Mouse (Mus musculus) macrophage (primary cell): ENCODE data around the gene Fam107b. TPM values are rescaled to one million over a fixed set of nuclear protein-coding genes. Genes with fewer than 3 reads are reported as not detected.

Source experiments
- H3K27ac ChIP-seq: fragments of 350-480 bp; formaldehyde crosslinking; 2 replicates; pipeline ENCODE4 v1.9.0; 2021
- H3K36me3 ChIP-seq: fragments of 350-480 bp; formaldehyde crosslinking; 2 replicates; pipeline ENCODE4 v1.9.0; 2021; ENCODE audit errors: inconsistent target
- H3K4me3 ChIP-seq: fragments of 350-480 bp; formaldehyde crosslinking; 2 replicates; pipeline ENCODE4 v1.9.0; 2021; ENCODE audit errors: inconsistent target
- H3K79me2 ChIP-seq: fragments of 350-480 bp; formaldehyde crosslinking; 2 replicates; pipeline ENCODE4 v1.9.0; 2021; ENCODE audit errors: inconsistent target
- WGBS: methylation state at CpG from one replicate; pipeline ENCODE4 v1.1.7; 2026; ENCODE audit warnings: inconsistent platforms; ENCODE audit not compliant: missing documents; 5-methylcytosine and 5-hydroxymethylcytosine counted together
- polyA plus RNA-seq: library from polyadenylated mRNA; stranded (reverse); fragments of 250-400 nt; gene quantifications from 3 replicates; pipeline ENCODE4 v1.2.4, GENCODE M21; 2018; ENCODE audit warnings: inconsistent platforms

The Fam107b gene
- polyA plus RNA-seq, 1 experiment from 2014 or later, result 33.9 TPM

GRCm38 (mm10) chr2:3740670-3741069, 170.4 kb downstream of the Fam107b start:
- H3K4me3 ChIP-seq, result no peak overlapping the region
- WGBS, result 95% methylated on average over 3 of the region's 4 CpGs
- H3K27ac ChIP-seq, result no peak overlapping the region
- H3K36me3 ChIP-seq, result no peaks in the 10 kb centered on the region
- H3K79me2 ChIP-seq, result peaks cover 99% of the 10 kb centered on the region

DNA sequence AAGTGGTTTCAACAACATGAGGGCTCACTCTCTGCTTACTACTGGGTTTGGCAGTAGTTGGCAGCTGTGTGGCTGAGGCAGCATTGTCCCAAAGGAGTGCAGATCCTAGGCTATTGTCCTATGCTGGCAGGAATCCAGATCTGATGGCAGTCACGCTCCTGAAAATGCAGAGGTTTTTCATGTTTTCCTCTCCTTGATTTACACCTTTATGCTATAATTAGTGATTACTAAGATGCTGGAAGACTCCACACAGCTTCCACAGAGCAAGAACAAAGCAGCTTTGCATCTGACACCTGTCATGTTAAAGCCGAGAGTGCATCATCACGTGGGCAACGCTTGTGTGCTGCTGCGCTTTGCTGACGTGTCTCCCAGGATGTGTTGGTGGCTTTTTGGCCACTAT, 172.2 kb downstream of the Fam107b start:
- 86% methylated on average over 6 of the region's 6 CpGs for WGBS
- no peaks in the 10 kb centered on the region for H3K36me3 ChIP-seq
- H3K27ac ChIP-seq, result no peak overlapping the region
- no peak overlapping the region for H3K4me3 ChIP-seq
- H3K79me2 ChIP-seq, result peaks cover 99% of the 10 kb centered on the region

DNA sequence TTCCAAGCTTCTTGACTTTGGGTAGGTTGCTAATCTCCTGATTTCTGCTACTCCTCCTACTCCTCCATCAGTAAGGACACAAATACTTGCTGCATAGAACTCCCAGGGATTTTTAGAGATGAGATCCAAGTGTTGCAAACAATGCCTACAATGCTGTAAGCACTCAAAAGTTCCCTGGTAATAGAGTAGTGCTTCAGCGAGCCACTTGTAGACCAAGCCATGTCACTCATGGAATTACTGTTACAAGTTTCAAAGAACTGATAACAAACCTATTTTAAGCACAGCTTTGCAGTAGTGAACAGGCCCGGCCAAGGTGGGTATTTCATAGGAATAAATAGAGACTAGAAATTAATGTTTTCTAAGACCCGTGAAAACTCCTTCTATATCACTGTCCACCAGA, 174.8 kb downstream of the Fam107b start:
- 80% methylated on average over 3 of the region's 3 CpGs for WGBS
- H3K4me3 ChIP-seq, result no peak overlapping the region
- peaks cover 99% of the 10 kb centered on the region for H3K79me2 ChIP-seq
- H3K27ac ChIP-seq, result no peak overlapping the region
- no peaks in the 10 kb centered on the region for H3K36me3 ChIP-seq

DNA sequence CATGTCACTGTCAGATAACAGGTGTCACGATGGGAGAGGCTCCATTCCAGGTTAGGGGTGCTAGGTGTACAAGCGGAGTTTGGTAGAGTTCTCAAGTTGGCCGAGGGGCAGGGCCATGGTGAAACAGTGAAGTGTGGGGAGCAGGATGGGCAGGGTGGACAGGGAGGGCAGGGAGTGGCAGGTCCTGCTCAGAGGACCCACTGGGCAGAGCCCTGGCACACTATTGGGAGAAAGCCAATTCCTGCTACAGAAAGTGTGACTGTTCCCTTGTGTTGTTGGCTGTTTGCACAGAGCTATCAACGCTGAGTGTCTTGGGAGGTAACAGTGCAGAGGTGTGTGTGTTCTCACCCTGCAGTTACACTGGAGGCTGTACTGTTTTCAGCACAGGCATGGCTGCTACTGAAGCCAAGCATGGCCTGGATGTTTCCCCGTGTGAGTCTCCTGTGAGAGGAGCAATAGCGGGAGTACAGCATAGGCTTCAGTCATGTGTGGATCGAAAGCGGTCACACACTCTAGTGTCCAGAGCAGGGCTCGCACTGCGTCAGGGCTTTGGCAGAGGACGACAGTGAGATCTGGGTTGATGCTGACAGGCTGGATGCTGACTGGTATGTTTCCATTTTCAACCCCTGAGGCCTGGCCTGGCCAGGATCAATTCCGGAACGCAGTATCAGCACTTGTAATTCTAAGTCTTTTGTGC, 175.8 kb downstream of the Fam107b start:
- WGBS, result 88% methylated on average over 13 of the region's 13 CpGs
- peaks cover 100% of the 10 kb centered on the region for H3K79me2 ChIP-seq
- H3K27ac ChIP-seq, result no peak overlapping the region
- H3K36me3 ChIP-seq, result no peaks in the 10 kb centered on the region
- H3K4me3 ChIP-seq, result no peak overlapping the region

GRCm38 (mm10) chr2:3748714-3749503, 178.6 kb downstream of the Fam107b start:
- WGBS, result 85% methylated on average over 11 of the region's 12 CpGs
- Histone ChIP-seq H3K36me3 (no peaks in the 10 kb centered on the region), H3K79me2 (peaks cover 100% of the 10 kb centered on the region; the same call in 1 of the 2 replicates), H3K27ac (no peak overlapping the region), H3K4me3 (no peak overlapping the region)

DNA sequence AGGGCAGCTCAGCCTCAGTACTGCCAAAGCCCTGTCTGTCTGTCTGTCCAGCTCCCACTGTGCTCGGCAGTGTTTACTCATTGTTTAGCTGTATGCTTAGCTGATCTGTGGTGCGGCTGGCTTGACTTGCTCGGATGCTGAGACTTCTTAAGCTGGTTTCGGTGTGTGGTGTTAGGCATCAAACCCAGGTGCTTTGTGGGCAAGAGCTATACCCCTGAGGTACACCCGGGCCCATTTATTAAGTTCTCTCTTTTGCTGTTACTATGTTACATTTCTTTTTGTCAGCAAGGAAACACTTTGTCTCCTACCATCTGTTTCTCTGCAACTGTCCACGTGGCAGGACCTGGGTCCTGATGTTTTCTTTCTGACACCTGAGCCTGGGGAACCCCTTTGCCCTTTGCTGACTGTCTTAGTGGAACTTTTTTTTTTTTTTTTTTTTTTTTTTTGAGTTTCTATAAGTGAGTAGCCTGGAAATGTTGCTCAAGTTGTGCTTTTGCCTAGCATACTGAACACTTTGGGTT, 179.3 kb downstream of the Fam107b start:
- Histone ChIP-seq H3K4me3 (no peak overlapping the region), H3K27ac (no peak overlapping the region), H3K79me2 (peaks cover 100% of the 10 kb centered on the region; the same call in 1 of the 2 replicates), H3K36me3 (no peaks in the 10 kb centered on the region)
- WGBS, result 57% methylated on average over 6 of the region's 6 CpGs

- Histone ChIP-seq H3K4me3 (no peak overlapping the region), H3K36me3 (no peaks in the 10 kb centered on the region), H3K27ac (no peak overlapping the region), H3K79me2 (peaks cover 100% of the 10 kb centered on the region; the same call in 1 of the 2 replicates)
- 91% methylated on average over 9 of the region's 9 CpGs for WGBS
Observed at GRCm38 (mm10) chr2:3750126-3750525, 179.8 kb downstream of the Fam107b start.

GRCm38 (mm10) chr2:3752365-3752764, 182.1 kb downstream of the Fam107b start:
- peak overlapping the region; percentile 50; the same call in 1 of the 2 replicates for H3K27ac ChIP-seq
- no peaks in the 10 kb centered on the region for H3K36me3 ChIP-seq
- peaks cover 100% of the 10 kb centered on the region for H3K79me2 ChIP-seq
- H3K4me3 ChIP-seq, result no peak overlapping the region
- 4% methylated on average over 7 of the region's 7 CpGs for WGBS

DNA sequence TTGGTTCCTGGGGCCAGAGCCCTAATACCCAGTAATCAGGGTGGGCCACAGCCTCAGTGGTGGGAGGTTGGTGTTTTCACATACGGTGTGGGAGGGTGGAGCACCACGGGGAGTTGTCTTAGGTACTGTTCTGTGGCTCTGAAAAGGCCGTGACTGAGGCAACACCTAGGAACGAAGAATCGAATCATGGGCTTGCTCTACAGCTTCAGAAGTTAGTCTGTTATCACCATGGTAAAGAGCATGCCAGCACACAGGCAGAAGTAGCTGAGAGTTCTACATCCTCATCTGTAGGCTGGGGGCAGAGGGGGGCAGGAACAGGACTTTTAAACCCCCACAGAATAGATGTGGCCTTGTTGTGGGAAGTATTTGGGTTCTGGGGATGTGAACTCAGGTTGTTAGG, 182.6 kb downstream of the Fam107b start:
- 0 out of 2 replicates have a peak overlapping the region, but pooled peaks have one; percentile 50 for H3K27ac ChIP-seq
- H3K36me3 ChIP-seq, result no peaks in the 10 kb centered on the region
- H3K79me2 ChIP-seq, result peaks cover 100% of the 10 kb centered on the region
- 57% methylated on average over 5 of the region's 5 CpGs for WGBS
- H3K4me3 ChIP-seq, result no peak overlapping the region

GRCm38 (mm10) chr2:3753749-3754148, 183.5 kb downstream of the Fam107b start:
- H3K79me2 ChIP-seq, result peaks cover 100% of the 10 kb centered on the region
- H3K36me3 ChIP-seq, result no peaks in the 10 kb centered on the region
- no peak overlapping the region for H3K27ac ChIP-seq
- WGBS, result 26% methylated on average over 2 of the region's 2 CpGs
- H3K4me3 ChIP-seq, result no peak overlapping the region

DNA sequence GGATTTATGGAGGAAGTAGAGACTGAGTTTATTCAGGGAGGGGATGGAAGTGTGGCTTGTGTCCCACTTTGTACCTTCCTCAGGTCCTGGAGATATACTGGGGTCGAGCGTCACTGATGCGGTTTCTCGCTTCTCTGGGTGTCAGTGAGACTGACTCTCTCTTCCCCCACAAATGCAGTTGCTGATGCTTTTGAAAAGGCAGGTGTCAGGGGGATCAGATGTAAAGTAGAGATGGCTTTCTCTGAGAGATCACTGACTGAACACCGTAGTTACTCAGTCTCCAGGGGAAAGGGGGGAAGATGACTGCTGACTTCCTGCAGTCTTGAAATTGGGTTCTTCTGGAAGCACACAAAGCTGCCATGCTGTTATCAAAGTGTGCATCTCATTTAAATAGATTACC, 185.6 kb downstream of the Fam107b start:
- Histone ChIP-seq H3K36me3 (no peaks in the 10 kb centered on the region), H3K4me3 (no peak overlapping the region), H3K27ac (no peak overlapping the region), H3K79me2 (peaks cover 87% of the 10 kb centered on the region)
- WGBS, result 95% methylated on average over 5 of the region's 5 CpGs

GRCm38 (mm10) chr2:3758406-3758805, 188.1 kb downstream of the Fam107b start:
- no peak overlapping the region for H3K27ac ChIP-seq
- H3K4me3 ChIP-seq, result no peak overlapping the region
- 94% methylated on average over 6 of the region's 6 CpGs for WGBS
- no peaks in the 10 kb centered on the region for H3K36me3 ChIP-seq
- H3K79me2 ChIP-seq, result peaks cover 87% of the 10 kb centered on the region

GRCm38 (mm10) chr2:3760234-3760836, 190.0 kb downstream of the Fam107b start:
- WGBS, result 60% methylated on average over 6 of the region's 6 CpGs
- no peaks in the 10 kb centered on the region for H3K36me3 ChIP-seq
- H3K4me3 ChIP-seq, result no peak overlapping the region
- H3K27ac ChIP-seq, result peak overlapping the region; percentile 39; the same call in 1 of the 2 replicates
- H3K79me2 ChIP-seq, result peaks cover 87% of the 10 kb centered on the region

GRCm38 (mm10) chr2:3764136-3764535, 193.8 kb downstream of the Fam107b start:
- peaks cover 73% of the 10 kb centered on the region; the same call in 1 of the 2 replicates for H3K79me2 ChIP-seq
- 55% methylated on average over 6 of the region's 6 CpGs for WGBS
- no peak overlapping the region for H3K4me3 ChIP-seq
- no peaks in the 10 kb centered on the region for H3K36me3 ChIP-seq
- H3K27ac ChIP-seq, result no peak overlapping the region
